ENCODE assay signal across 17 mouse cellular contexts in genomic region chr7:82177336-82177735, GRCm38 (mm10). TPM values are rescaled to one million over a fixed set of nuclear protein-coding genes. Genes with fewer than 3 reads are reported as not detected.
DNase-seq lines count a peak whose midpoint lies in the region; ATAC-seq and TF ChIP-seq lines count a peak whose summit lies in the region.
"Had no signal": no experiment of that assay in that cellular context is flagged by ENCODE, and none has a peak within 500 bp of the region (broad histone marks: within the 10 kb centered on the region; RNA-seq: fewer than 3 reads in every experiment).

No protein-coding gene starts in this region.

- H3K9ac ChIP-seq in lung, embryonic 14.5 days: no peak overlapping the region
- H3K9ac ChIP-seq: limb, embryonic 12.5 days had no signal

- no peak overlapping the region for H3K27ac ChIP-seq in lung, embryonic 14.5 days (ENCODE audit: low read depth)
- H3K27ac ChIP-seq: heart, embryonic 10.5 days; hindbrain, embryonic 10.5 days; limb, embryonic 12.5 days had no signal

- peak; percentile 6 to 18 for DNase-seq in heart, postnatal 10 days
- DNase-seq in heart, postnatal 25 days (ENCODE audit: low spot score): no peak
- peak; percentile 21 for DNase-seq in lung, embryonic 14.5 days
- DNase-seq in lung, adult 18-20 months: no peak
- peak; percentile 42 for DNase-seq in adrenal gland, postnatal 25 days
- DNase-seq in skeletal muscle tissue, adult 2 months (ENCODE audit: low read depth, low spot score): peak; percentile 36
- DNase-seq in left cerebral cortex, postnatal 25 days (ENCODE audit: low spot score in 2 of 2): no peak
- DNase-seq: cerebellum, adult 9-10 months; retina, postnatal 1 day had no signal

- no peak overlapping the region for H3K4me2 ChIP-seq in lung, embryonic 14.5 days
- H3K4me2 ChIP-seq: limb, embryonic 12.5 days had no signal

- no peak for TF ChIP-seq CTCF in lung, embryonic 14.5 days (IDR thresholded peaks at IDR 0.05; ENCODE audit: low read depth)

- no peaks in the 10 kb centered on the region for H3K36me3 ChIP-seq in lung, embryonic 14.5 days (ENCODE audit: insufficient read depth)
- H3K36me3 ChIP-seq: G1E; heart, embryonic 10.5 days; hindbrain, embryonic 10.5 days; limb, embryonic 12.5 days had no signal

- no peak overlapping the region for H3K4me3 ChIP-seq in lung, embryonic 14.5 days (ENCODE audit: low read depth, low read length)
- H3K4me3 ChIP-seq: heart, embryonic 10.5 days; hindbrain, embryonic 10.5 days; limb, embryonic 12.5 days had no signal

- no peaks in the 10 kb centered on the region for H3K9me3 ChIP-seq in lung, embryonic 14.5 days (ENCODE audit: low read depth, low read length)
- H3K9me3 ChIP-seq: heart, embryonic 10.5 days had no signal

- no peaks in the 10 kb centered on the region for H3K4me1 ChIP-seq in lung, embryonic 14.5 days (ENCODE audit: insufficient read depth)

- WGBS in lung, embryonic 14.5 days: 67% methylated on average over 5 of the region's 5 CpGs

- H3K27me3 ChIP-seq in lung, embryonic 14.5 days (ENCODE audit: insufficient read depth, low read length): peaks cover 6% of the 10 kb centered on the region; the same call in 1 of the 2 replicates

- intact Hi-C loops in heart, postnatal 10 days (cut with DNase I): no loop called here
- intact Hi-C loops in heart, postnatal 25 days (cut with DNase I): no loop called here
- intact Hi-C loops in left cerebral cortex, postnatal 25 days (cut with DNase I): loop anchor here (5.0 kb wide), 1 partner anchor 80 kb away; no protein-coding TSS in a partner anchor

- ATAC-seq in lung, embryonic 14.5 days (ENCODE audit: insufficient read depth): no peak
- no peak for ATAC-seq in granulocyte monocyte progenitor cell, adult 5-6 weeks (replicated peaks; ENCODE audit: poor library complexity, severe bottlenecking)
- ATAC-seq: inflammation-experienced regulatory T-cells, adult 6 months had no signal

RNA-seq across cellular contexts. Expression of gene Sh3gl3, which starts 3.7 kb away (rescaled TPM):
- 1 to 10 TPM; 1.1 to 1.7 TPM for total RNA-seq in heart, postnatal 10 days (2021)
- under 1 TPM; 0.61 to 0.96 TPM for total RNA-seq in heart, postnatal 25 days (2021)
- polyA plus RNA-seq in lung, embryonic 14.5 days (2014; fragmentation: Nextera tagmentation; extraction: Ambion mirVana): 3.6 and 3.9 TPM in 2 replicates
- 6.7 and 8.9 TPM in 2 replicates for total RNA-seq in adrenal gland, postnatal 25 days (2021)
- 10 to 100 TPM; 50.8 to 58.9 TPM for total RNA-seq in left cerebral cortex, postnatal 25 days (2021)
- total RNA-seq in granulocyte monocyte progenitor cell, adult 5-6 weeks (2014; fragmentation: Nextera tagmentation): not detected in 2 replicates
- not detected in 2 replicates for total RNA-seq in granulocyte monocyte progenitor cell, adult 5-6 weeks (2017)
- total RNA-seq: megakaryocyte-erythroid progenitor cell, adult 5-6 weeks; monocyte, adult 5-6 weeks had no signal
- polyA plus RNA-seq: G1E had no signal

Comparison
In these comparisons a context has a peak if more than half of its experiments do, and no peak if none do; other contexts are left out.
1. DNase-seq: peak in heart, postnatal 10 days (2 of 2), lung, embryonic 14.5 days (single experiment), adrenal gland, postnatal 25 days (single experiment) and skeletal muscle tissue, adult 2 months (single experiment); none in heart, postnatal 25 days (single experiment), lung, adult 18-20 months (0 of 2) and left cerebral cortex, postnatal 25 days (0 of 2).